Mouse (Mus musculus): ENCODE measurements around the gene Mrps23. TPM values are rescaled to one million over a fixed set of nuclear protein-coding genes. Genes with fewer than 3 reads are reported as not detected.

The Mrps23 gene
- polyA plus RNA-seq, 1 experiment from 2014 or later = 52.8 TPM

DNA sequence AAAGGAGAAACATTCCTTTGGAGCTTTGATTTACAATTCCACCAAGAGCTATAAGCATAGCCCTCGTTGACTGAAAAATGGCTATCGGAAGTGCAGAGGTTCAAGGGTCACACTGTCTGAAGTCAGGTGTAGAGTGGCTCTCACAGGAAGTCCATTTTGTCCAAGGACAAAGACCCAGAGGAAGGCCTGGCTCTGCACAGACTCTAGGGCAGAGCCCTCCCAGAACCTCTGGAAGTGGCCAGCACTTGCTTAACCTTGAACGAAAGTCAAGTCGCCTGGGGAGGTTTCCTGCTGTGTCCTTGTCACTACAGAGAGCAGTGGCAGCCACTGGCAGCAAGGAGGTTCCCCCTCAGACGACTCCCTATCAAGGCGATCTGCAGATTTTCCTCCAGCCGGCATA, 56.3 kb downstream of the Mrps23 start:
- no peaks in the 10 kb centered on the region for H3K36me3 ChIP-seq
- no peaks in the 10 kb centered on the region for H3K4me1 ChIP-seq
- H3K9ac ChIP-seq = no peak overlapping the region
- ATAC-seq (ENCODE audit: insufficient read depth, low FRiP score, low read depth) = no peak
- WGBS = 42% methylated on average over 7 of the region's 7 CpGs
- no peak overlapping the region for H3K4me3 ChIP-seq (replicated peaks)
- H3K4me2 ChIP-seq = no peak overlapping the region
- no peak overlapping the region for H3K27ac ChIP-seq
- H3K9me3 ChIP-seq = no peaks in the 10 kb centered on the region
- H3K27me3 ChIP-seq (replicated peaks) = no peaks in the 10 kb centered on the region

Other genes with a start within 250 kb of the Mrps23 start
- 23.7 and 23.8 TPM in 2 replicates for gene Dynll2, start 216.9 kb upstream of the Mrps23 start, polyA plus RNA-seq (2015; fragmentation: Nextera tagmentation; extraction: Ambion mirVana)
- gene Srsf1, start 157.0 kb upstream of the Mrps23 start, polyA plus RNA-seq (2015; fragmentation: Nextera tagmentation; extraction: Ambion mirVana) = 271 TPM in 2 replicates
- gene Vezf1, start 136.1 kb upstream of the Mrps23 start, polyA plus RNA-seq (2015; fragmentation: Nextera tagmentation; extraction: Ambion mirVana) = 34.0 and 35.1 TPM in 2 replicates
- 23.8 and 26.7 TPM in 2 replicates for gene Cuedc1, start 106.3 kb upstream of the Mrps23 start, polyA plus RNA-seq (2015; fragmentation: Nextera tagmentation; extraction: Ambion mirVana)
- gene Ccdc182, start 89.7 kb downstream of the Mrps23 start, polyA plus RNA-seq (2015; fragmentation: Nextera tagmentation; extraction: Ambion mirVana) = not detected in 2 replicates

Measured in stomach, embryonic 15.5 days (tissue).